Mouse (Mus musculus): Measurements from ENCODE around the gene Asic3. TPM values are rescaled to one million over a fixed set of nuclear protein-coding genes. Genes with fewer than 3 reads are reported as not detected.

The Asic3 gene
- polyA plus RNA-seq, 1 experiment: 1.9 TPM

- TF ChIP-seq POLR2A (IDR thresholded peaks at IDR 0.05; ENCODE audit: low read depth, low read length): no peak
- TF ChIP-seq CTCF (IDR thresholded peaks at IDR 0.05; ENCODE audit: extremely low read depth, insufficient read length, insufficient replicate concordance, low read depth, low read length): no peak
- Histone ChIP-seq H3K36me3 (ENCODE audit: control insufficient read depth, insufficient read depth, low read length) (no peaks in the 10 kb centered on the region), H3K4me3 (ENCODE audit: low read depth, low read length) (no peak overlapping the region), H3K27ac (ENCODE audit: insufficient read depth, low read depth, low read length) (no peak overlapping the region), H3K4me1 (ENCODE audit: control insufficient read depth, insufficient read depth, insufficient read length, low read length) (no peaks in the 10 kb centered on the region), H3K27me3 (ENCODE audit: control insufficient read depth, insufficient read depth, low read length) (no peaks in the 10 kb centered on the region)
- WGBS: 83% methylated on average over 9 of the region's 9 CpGs
Measured at GRCm38 (mm10) chr5:24369767-24370166, 43.4 kb upstream of the Asic3 start.

DNA sequence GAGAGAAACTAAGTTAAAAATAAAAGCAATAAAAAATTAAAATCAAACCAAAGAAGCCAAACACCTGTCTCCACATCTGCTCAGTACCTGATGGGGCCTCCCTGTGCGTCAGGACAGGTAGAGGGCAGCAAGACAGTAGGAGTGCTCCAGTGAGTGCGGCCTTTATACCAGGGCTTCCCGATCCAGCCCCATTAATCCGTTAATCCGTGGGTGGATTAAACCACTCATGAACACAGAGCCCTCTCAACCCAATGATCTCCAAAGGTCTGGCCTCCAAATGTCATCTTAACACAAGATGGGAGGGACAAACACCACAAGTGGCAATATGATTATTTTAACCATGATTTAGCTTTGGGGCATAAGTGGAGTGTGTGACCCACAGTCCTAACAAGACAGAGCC lies 39.4 kb upstream of the Asic3 start:
- TF ChIP-seq CTCF (IDR thresholded peaks at IDR 0.05; ENCODE audit: extremely low read depth, insufficient read length, insufficient replicate concordance, low read depth, low read length): no peak
- Histone ChIP-seq H3K27ac (ENCODE audit: insufficient read depth, low read depth, low read length) (no peak overlapping the region), H3K27me3 (ENCODE audit: control insufficient read depth, insufficient read depth, low read length) (no peaks in the 10 kb centered on the region), H3K36me3 (ENCODE audit: control insufficient read depth, insufficient read depth, low read length) (no peaks in the 10 kb centered on the region), H3K4me3 (ENCODE audit: low read depth, low read length) (no peak overlapping the region), H3K4me1 (ENCODE audit: control insufficient read depth, insufficient read depth, insufficient read length, low read length) (no peaks in the 10 kb centered on the region)
- WGBS: 76% methylated on average over 5 of the region's 5 CpGs

DNA sequence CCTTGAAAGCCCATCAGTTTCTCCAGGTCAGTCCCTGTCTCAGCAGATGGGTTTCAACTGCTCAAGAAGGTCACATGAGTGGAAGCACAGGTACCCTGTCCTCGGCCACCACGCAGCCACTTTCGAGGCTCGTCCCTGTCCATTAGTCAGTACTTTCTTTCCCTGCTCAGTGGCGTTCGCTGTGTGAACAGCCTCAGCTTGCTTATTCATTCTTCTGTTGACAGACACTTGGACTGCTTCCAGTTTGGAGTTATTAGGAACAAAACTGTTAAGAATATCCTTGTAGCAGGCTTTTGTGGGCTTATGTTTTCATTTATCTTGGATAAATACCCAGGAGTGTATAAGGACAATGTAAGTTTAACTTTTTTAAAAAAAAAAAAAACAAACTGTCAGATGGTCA lies 39.0 kb upstream of the Asic3 start:
- WGBS: 34% methylated on average over 6 of the region's 6 CpGs

GRCm38 (mm10) chr5:24374666-24375328 lies 38.4 kb upstream of the Asic3 start:
- TF ChIP-seq CTCF (IDR thresholded peaks at IDR 0.05; ENCODE audit: extremely low read depth, insufficient read length, insufficient replicate concordance, low read depth, low read length): no peak
- TF ChIP-seq POLR2A (IDR thresholded peaks at IDR 0.05; ENCODE audit: low read depth, low read length): no peak
- no peak overlapping the region for H3K27ac ChIP-seq (ENCODE audit: insufficient read depth, low read depth, low read length)
- H3K4me3 ChIP-seq (ENCODE audit: low read depth, low read length): no peak overlapping the region
- H3K4me1 ChIP-seq (ENCODE audit: control insufficient read depth, insufficient read depth, insufficient read length, low read length): no peaks in the 10 kb centered on the region
- WGBS: 57% methylated on average over 7 of the region's 7 CpGs
- H3K27me3 ChIP-seq (ENCODE audit: control insufficient read depth, insufficient read depth, low read length): no peaks in the 10 kb centered on the region
- no peaks in the 10 kb centered on the region for H3K36me3 ChIP-seq (ENCODE audit: control insufficient read depth, insufficient read depth, low read length)

More for the DNA sequence above, 39.0 kb upstream of the Asic3 start:
- TF ChIP-seq POLR2A (IDR thresholded peaks at IDR 0.05; ENCODE audit: low read depth, low read length) (no peak), CTCF (IDR thresholded peaks at IDR 0.05; ENCODE audit: extremely low read depth, insufficient read length, insufficient replicate concordance, low read depth, low read length) (no peak)
- no peaks in the 10 kb centered on the region for H3K27me3 ChIP-seq (ENCODE audit: control insufficient read depth, insufficient read depth, low read length)
- H3K36me3 ChIP-seq (ENCODE audit: control insufficient read depth, insufficient read depth, low read length): no peaks in the 10 kb centered on the region
- H3K27ac ChIP-seq (ENCODE audit: insufficient read depth, low read depth, low read length): no peak overlapping the region
- no peak overlapping the region for H3K4me3 ChIP-seq (ENCODE audit: low read depth, low read length)
- H3K4me1 ChIP-seq (ENCODE audit: control insufficient read depth, insufficient read depth, insufficient read length, low read length): no peaks in the 10 kb centered on the region

DNA sequence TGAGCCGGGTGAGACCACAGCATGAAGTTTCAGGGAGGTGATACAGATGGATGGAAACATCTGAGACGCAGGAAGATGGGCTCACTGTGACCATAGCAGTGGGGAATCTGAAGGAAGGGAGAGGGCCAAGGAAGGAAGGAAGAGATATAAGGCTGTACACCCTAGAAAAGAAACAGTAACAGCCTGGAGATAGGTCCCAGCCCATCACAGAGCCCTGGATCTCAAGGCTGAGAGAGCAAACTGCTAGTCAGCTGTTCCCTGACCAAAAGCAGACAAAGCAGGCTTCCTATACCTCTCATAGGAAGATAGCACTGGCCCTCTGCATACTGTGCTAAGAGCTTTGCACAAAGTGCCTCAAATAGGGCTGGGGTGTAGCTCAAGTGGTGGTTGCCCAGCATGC lies 34.5 kb upstream of the Asic3 start:
- Histone ChIP-seq H3K27me3 (ENCODE audit: control insufficient read depth, insufficient read depth, low read length) (no peaks in the 10 kb centered on the region), H3K4me1 (ENCODE audit: control insufficient read depth, insufficient read depth, insufficient read length, low read length) (peaks cover 6% of the 10 kb centered on the region; the same call in 1 of the 2 replicates), H3K27ac (ENCODE audit: insufficient read depth, low read depth, low read length) (no peak overlapping the region), H3K36me3 (ENCODE audit: control insufficient read depth, insufficient read depth, low read length) (no peaks in the 10 kb centered on the region), H3K4me3 (ENCODE audit: low read depth, low read length) (no peak overlapping the region)
- WGBS: 78% methylated on average over 2 of the region's 2 CpGs
- TF ChIP-seq POLR2A (IDR thresholded peaks at IDR 0.05; ENCODE audit: low read depth, low read length): no peak
- TF ChIP-seq CTCF (IDR thresholded peaks at IDR 0.05; ENCODE audit: extremely low read depth, insufficient read length, insufficient replicate concordance, low read depth, low read length): no peak

DNA sequence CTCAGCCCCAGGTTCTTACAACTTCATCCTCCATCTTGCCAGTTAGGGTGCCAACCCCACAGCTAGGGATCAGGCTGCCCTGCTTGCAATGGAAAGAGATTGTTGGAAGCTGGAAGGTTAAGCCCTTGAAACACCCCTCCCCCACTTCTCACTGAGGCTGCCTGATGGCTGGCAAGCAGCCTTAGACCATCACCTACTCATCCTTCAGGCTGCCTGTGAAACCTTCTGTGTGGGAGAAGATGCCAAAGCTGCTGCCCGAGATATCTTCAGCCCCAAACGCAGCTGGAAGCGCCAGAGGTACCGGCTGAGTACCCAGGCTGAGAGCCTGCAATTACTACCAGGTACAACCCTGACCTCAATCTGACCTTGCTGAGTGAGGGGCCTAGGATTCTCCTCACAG lies 33.7 kb upstream of the Asic3 start:
- H3K4me3 ChIP-seq (ENCODE audit: low read depth, low read length): no peak overlapping the region
- H3K36me3 ChIP-seq (ENCODE audit: control insufficient read depth, insufficient read depth, low read length): no peaks in the 10 kb centered on the region
- WGBS: 68% methylated on average over 4 of the region's 4 CpGs
- H3K4me1 ChIP-seq (ENCODE audit: control insufficient read depth, insufficient read depth, insufficient read length, low read length): peaks cover 10% of the 10 kb centered on the region; the same call in 1 of the 2 replicates
- no peaks in the 10 kb centered on the region for H3K27me3 ChIP-seq (ENCODE audit: control insufficient read depth, insufficient read depth, low read length)
- TF ChIP-seq POLR2A (IDR thresholded peaks at IDR 0.05; ENCODE audit: low read depth, low read length) (no peak), CTCF (IDR thresholded peaks at IDR 0.05; ENCODE audit: extremely low read depth, insufficient read length, insufficient replicate concordance, low read depth, low read length) (no peak)
- no peak overlapping the region for H3K27ac ChIP-seq (ENCODE audit: insufficient read depth, low read depth, low read length)

- Histone ChIP-seq H3K4me1 (ENCODE audit: control insufficient read depth, insufficient read depth, insufficient read length, low read length) (peaks cover 10% of the 10 kb centered on the region; the same call in 1 of the 2 replicates), H3K36me3 (ENCODE audit: control insufficient read depth, insufficient read depth, low read length) (no peaks in the 10 kb centered on the region), H3K4me3 (ENCODE audit: low read depth, low read length) (no peak overlapping the region), H3K27me3 (ENCODE audit: control insufficient read depth, insufficient read depth, low read length) (no peaks in the 10 kb centered on the region), H3K27ac (ENCODE audit: insufficient read depth, low read depth, low read length) (no peak overlapping the region)
- TF ChIP-seq POLR2A (IDR thresholded peaks at IDR 0.05; ENCODE audit: low read depth, low read length) (no peak), CTCF (IDR thresholded peaks at IDR 0.05; ENCODE audit: extremely low read depth, insufficient read length, insufficient replicate concordance, low read depth, low read length) (no peak)
- WGBS: 82% methylated on average over 4 of the region's 4 CpGs
Measured at GRCm38 (mm10) chr5:24380499-24380898, 32.7 kb upstream of the Asic3 start.
